Mouse (Mus musculus): Measurements from ENCODE around the gene Aak1. TPM values are rescaled to one million over a fixed set of nuclear protein-coding genes. Genes with fewer than 3 reads are reported as not detected.
A peak's percentile ranks its signal among the peaks of the same experiment; 100 is the strongest.

Aak1 gene
- polyA plus RNA-seq, 1 experiment from 2014 or later, result 18.8 TPM

DNA sequence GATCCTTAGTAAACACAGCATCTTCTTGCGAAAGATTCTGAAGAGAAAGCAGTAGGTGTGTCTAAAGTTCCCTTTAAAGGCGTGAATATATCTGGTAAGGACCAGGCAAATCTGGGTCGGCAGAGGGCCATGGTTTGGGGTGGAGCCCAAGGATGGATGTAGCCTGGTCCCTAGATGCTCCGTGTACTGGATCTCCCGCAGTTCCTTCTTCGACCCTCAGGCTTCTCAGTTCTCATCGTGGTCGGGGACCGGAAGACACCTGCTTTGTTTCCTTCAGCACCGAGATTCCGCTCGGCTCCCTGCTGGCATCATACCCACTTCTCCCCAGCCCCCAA, 770 bp upstream of the Aak1 start:
- Histone ChIP-seq H3K4me1 (replicated peaks) (peaks cover 38% of the 10 kb centered on the region), H3K36me3 (0 out of 2 replicates have a peak, but pooled peaks cover 4% of the 10 kb centered on the region), H3K27me3 (ENCODE audit: insufficient read depth, poor library complexity, severe bottlenecking) (no peaks in the 10 kb centered on the region), H3K27ac (peak overlapping the region; percentile 97), H3K9me3 (no peaks in the 10 kb centered on the region), H3K4me3 (peak overlapping the region; percentile 84)
- 1% methylated on average over 12 of the region's 12 CpGs for WGBS
- no peak for DNase-seq (ENCODE audit: low spot score)

DNA sequence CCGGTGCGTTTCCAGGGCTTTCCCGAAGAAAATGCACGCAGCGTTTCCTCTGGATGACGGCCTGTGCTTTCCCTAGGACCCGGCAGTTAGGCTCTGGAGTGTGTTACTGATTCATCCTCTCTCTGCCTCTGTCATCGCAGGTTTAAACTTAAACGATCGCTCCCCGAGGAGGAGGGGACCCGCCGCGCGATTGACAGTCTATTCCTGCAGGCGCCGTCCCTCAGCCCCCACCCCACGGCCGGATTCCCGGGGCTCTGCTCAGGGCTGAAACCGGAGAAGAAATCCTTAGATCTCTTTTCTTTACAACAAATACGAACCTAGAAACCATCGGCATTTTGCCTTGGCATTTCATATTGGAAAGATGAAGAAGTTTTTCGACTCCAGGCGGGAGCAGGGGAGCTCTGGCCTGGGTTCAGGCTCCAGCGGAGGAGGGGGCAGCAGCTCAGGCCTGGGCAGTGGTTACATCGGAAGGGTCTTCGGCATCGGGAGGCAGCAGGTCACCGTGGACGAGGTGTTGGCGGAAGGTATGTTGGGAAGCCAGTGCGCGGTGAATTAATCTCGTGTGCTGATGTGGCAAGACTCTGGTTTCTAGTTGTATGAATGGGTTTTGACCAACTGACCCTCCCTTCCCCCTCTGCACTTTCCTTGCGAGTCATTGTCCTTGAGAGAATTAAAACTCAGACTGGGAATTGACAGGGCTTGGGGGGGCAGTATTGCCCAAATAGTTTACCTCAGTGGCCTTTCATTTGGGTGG, 552 bp downstream of the Aak1 start:
- no peaks in the 10 kb centered on the region for H3K9me3 ChIP-seq
- H3K36me3 ChIP-seq, result peaks cover 17% of the 10 kb centered on the region
- peak overlapping the region; percentile 84 for H3K4me3 ChIP-seq
- WGBS, result under 1% methylated on average over 36 of the region's 36 CpGs
- peaks cover 38% of the 10 kb centered on the region for H3K4me1 ChIP-seq (replicated peaks)
- peak overlapping the region; percentile 97 for H3K27ac ChIP-seq
- H3K27me3 ChIP-seq (ENCODE audit: insufficient read depth, poor library complexity, severe bottlenecking), result no peaks in the 10 kb centered on the region
- DNase-seq (ENCODE audit: low spot score), result no peak

DNA sequence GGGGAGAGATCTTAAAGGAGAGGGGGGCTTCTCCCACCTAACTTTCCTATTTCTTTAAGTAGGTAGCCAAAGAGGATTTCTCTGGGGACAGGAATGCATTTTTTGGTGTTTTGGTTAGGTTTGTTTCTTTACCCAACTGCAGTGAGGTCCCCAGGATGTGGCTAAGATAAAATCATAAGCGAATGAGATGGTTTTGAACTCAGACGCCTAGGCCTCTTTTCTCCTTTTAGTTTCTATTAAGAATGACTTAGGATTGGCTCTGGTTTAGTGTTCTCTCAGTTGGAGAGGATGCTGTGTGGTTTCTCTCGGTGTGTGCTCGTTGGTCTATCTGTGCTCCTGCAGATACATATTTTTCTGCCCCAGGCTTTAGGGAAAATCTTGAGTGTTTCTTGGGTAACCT, 1.3 kb downstream of the Aak1 start:
- H3K36me3 ChIP-seq, result peaks cover 24% of the 10 kb centered on the region
- no peak for DNase-seq (ENCODE audit: low spot score)
- H3K4me1 ChIP-seq (replicated peaks), result peaks cover 38% of the 10 kb centered on the region
- WGBS, result 36% methylated on average over 4 of the region's 4 CpGs
- H3K27ac ChIP-seq, result peak overlapping the region; percentile 97
- no peaks in the 10 kb centered on the region for H3K9me3 ChIP-seq
- H3K27me3 ChIP-seq (ENCODE audit: insufficient read depth, poor library complexity, severe bottlenecking), result no peaks in the 10 kb centered on the region
- peak overlapping the region; percentile 84 for H3K4me3 ChIP-seq

GRCm38 (mm10) chr6:86851561-86851960, 2.2 kb downstream of the Aak1 start:
- peak overlapping the region; percentile 97; the same call in 1 of the 2 replicates for H3K27ac ChIP-seq
- no peaks in the 10 kb centered on the region for H3K9me3 ChIP-seq
- H3K4me3 ChIP-seq, result peak overlapping the region; percentile 84
- H3K4me1 ChIP-seq (replicated peaks), result peaks cover 38% of the 10 kb centered on the region
- H3K27me3 ChIP-seq (ENCODE audit: insufficient read depth, poor library complexity, severe bottlenecking), result no peaks in the 10 kb centered on the region
- WGBS, result 24% methylated on average over 1 of the region's 1 CpGs
- H3K36me3 ChIP-seq, result peaks cover 25% of the 10 kb centered on the region
- no peak for DNase-seq (ENCODE audit: low spot score)

- Histone ChIP-seq H3K4me1 (replicated peaks) (peaks cover 25% of the 10 kb centered on the region), H3K36me3 (peaks cover 28% of the 10 kb centered on the region), H3K4me3 (no peak overlapping the region), H3K27ac (no peak overlapping the region), H3K27me3 (ENCODE audit: insufficient read depth, poor library complexity, severe bottlenecking) (no peaks in the 10 kb centered on the region), H3K9me3 (no peaks in the 10 kb centered on the region)
- no peak for DNase-seq (ENCODE audit: low spot score)
- 91% methylated on average over 3 of the region's 3 CpGs for WGBS
Observed at GRCm38 (mm10) chr6:86853928-86854327, 4.6 kb downstream of the Aak1 start.

- DNase-seq (ENCODE audit: low spot score), result no peak
- H3K4me1 ChIP-seq (replicated peaks), result peaks cover 25% of the 10 kb centered on the region
- peaks cover 38% of the 10 kb centered on the region for H3K36me3 ChIP-seq
- no peaks in the 10 kb centered on the region for H3K27me3 ChIP-seq (ENCODE audit: insufficient read depth, poor library complexity, severe bottlenecking)
- H3K9me3 ChIP-seq, result no peaks in the 10 kb centered on the region
- H3K4me3 ChIP-seq, result no peak overlapping the region
- WGBS, result 85% methylated on average over 4 of the region's 4 CpGs
- no peak overlapping the region for H3K27ac ChIP-seq
Observed at GRCm38 (mm10) chr6:86854941-86855340, 5.6 kb downstream of the Aak1 start.

DNA sequence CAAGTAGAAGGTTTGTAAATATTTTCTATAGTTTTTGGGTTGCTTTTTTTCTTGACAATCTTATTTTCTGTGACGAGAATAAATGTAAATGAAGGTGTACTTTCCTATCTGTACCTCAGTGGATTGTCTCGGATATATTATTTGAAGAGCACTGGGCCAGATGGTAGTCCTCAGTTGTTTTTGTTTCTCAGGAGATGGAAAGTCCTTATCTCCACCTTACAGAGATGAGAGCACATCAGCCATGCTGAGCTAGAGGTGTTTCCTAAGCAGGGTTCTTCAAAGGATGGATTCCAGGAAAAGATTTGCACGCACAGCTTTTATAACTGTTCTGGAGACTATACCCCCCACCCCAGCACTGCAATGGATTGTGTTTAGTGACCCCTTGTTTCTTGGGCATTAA, 9.3 kb downstream of the Aak1 start:
- H3K9me3 ChIP-seq, result no peaks in the 10 kb centered on the region
- peaks cover 64% of the 10 kb centered on the region for H3K36me3 ChIP-seq
- no peak overlapping the region for H3K27ac ChIP-seq
- no peaks in the 10 kb centered on the region for H3K4me1 ChIP-seq (replicated peaks)
- H3K27me3 ChIP-seq (ENCODE audit: insufficient read depth, poor library complexity, severe bottlenecking), result no peaks in the 10 kb centered on the region
- H3K4me3 ChIP-seq, result no peak overlapping the region
- WGBS, result 89% methylated on average over 3 of the region's 3 CpGs
- no peak for DNase-seq (ENCODE audit: low spot score)

GRCm38 (mm10) chr6:86860732-86861463, 11.6 kb downstream of the Aak1 start:
- WGBS, result 90% methylated on average over 9 of the region's 9 CpGs
- Histone ChIP-seq H3K9me3 (no peaks in the 10 kb centered on the region), H3K4me3 (no peak overlapping the region), H3K27me3 (ENCODE audit: insufficient read depth, poor library complexity, severe bottlenecking) (no peaks in the 10 kb centered on the region), H3K27ac (no peak overlapping the region), H3K4me1 (replicated peaks) (no peaks in the 10 kb centered on the region), H3K36me3 (peaks cover 44% of the 10 kb centered on the region)
- DNase-seq (ENCODE audit: low spot score), result no peak

DNA sequence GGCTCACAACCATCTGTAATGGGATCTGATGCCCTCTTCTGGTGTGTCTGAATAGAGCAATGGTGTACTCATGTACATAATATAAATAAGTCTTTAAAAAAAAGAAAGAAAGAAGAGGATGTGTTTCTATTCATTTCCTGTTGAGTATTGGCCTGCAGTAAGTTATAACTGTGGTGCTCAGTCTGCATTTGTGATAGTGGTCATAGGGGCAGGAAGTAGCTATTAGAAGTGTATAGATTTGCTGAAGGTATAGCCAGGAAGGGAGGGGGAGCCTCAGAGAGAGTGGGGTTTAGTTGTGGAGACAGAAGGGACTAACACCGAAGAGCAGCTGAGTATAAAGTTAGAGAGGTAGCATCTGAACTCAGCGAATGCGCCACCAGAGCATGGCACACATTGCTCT, 15.0 kb downstream of the Aak1 start:
- no peaks in the 10 kb centered on the region for H3K27me3 ChIP-seq (ENCODE audit: insufficient read depth, poor library complexity, severe bottlenecking)
- no peaks in the 10 kb centered on the region for H3K4me1 ChIP-seq (replicated peaks)
- H3K4me3 ChIP-seq, result no peak overlapping the region
- WGBS, result 90% methylated on average over 3 of the region's 3 CpGs
- peaks cover 43% of the 10 kb centered on the region for H3K36me3 ChIP-seq
- DNase-seq (ENCODE audit: low spot score), result no peak
- no peak overlapping the region for H3K27ac ChIP-seq
- H3K9me3 ChIP-seq, result no peaks in the 10 kb centered on the region

DNA sequence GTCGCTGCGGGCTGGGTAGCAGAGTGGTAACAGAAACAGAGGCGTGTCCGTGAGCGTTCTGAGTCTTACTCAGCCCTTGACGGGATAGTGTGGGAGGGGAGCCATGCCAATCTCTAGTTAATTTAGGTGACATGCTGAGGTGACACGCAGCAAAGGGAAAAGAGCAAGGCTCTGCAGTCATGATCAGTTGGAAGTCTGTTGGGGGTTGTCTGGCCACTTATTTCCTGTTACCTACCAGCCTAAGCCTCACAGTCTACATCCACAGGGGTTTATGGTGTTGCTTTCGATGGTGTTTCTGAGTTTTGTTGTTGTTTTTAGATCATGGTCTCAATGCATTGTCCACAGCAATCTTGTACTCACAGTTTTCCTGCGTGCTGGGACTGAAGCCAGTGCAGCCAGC, 21.0 kb downstream of the Aak1 start:
- Histone ChIP-seq H3K4me3 (no peak overlapping the region), H3K9me3 (no peaks in the 10 kb centered on the region), H3K27me3 (ENCODE audit: insufficient read depth, poor library complexity, severe bottlenecking) (no peaks in the 10 kb centered on the region), H3K27ac (no peak overlapping the region), H3K36me3 (peaks cover 25% of the 10 kb centered on the region), H3K4me1 (replicated peaks) (peaks cover 8% of the 10 kb centered on the region)
- DNase-seq (ENCODE audit: low spot score), result no peak
- WGBS, result 80% methylated on average over 9 of the region's 9 CpGs

DNA sequence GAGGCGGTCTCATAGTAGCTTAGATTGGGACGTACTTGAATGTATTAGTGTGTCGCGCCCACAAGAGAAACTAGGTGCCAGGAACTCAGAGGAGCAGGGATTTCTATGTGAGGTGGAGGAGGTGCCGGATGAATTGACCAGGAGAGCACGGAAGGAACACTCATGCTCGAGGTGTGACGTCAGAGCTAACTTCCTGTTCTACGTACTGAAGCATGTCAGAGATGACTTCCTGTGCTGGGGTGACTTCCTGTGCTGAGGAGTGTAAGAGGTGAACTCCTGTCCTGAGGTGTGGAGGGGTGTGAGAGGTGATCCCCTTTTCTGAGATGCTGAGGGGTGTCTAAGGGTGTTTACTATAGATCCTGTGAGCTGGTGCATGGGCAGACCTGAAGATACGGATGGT, 22.5 kb downstream of the Aak1 start:
- no peak for DNase-seq (ENCODE audit: low spot score)
- Histone ChIP-seq H3K4me3 (no peak overlapping the region), H3K9me3 (no peaks in the 10 kb centered on the region), H3K27me3 (ENCODE audit: insufficient read depth, poor library complexity, severe bottlenecking) (no peaks in the 10 kb centered on the region), H3K4me1 (replicated peaks) (peaks cover 8% of the 10 kb centered on the region), H3K27ac (no peak overlapping the region), H3K36me3 (peaks cover 18% of the 10 kb centered on the region)
- 92% methylated on average over 10 of the region's 10 CpGs for WGBS

DNA sequence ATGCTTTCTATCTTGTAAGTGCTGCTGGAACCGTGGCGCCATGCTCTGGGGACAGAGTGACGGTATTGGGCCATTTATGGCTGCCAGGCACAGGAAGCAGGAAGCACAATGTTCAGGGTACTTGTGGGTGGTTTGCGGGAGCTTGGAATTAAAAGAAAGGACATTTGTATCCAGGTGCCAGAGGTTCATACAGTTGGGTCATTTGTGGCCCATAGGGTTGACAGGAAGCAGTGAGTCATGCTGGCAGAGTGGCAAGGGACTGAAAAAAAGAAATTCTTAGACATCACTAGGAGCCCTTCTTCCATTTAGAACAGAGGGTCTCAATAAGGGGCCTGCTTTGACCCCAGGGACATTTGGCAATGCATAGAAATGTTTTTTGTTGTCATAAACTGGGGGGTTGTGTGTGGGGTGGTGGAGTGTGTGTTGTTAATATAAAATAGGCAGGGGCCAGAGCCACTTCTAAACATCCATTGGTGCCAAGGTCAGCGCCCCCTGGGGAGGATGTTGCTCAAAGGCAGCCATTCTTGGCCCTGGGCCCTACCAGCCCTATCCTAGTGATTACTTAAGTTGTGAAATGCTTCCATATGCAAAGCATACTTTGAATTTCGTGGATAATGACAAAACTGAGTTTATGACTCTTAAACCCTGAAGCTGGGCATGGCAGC, 25.5 kb downstream of the Aak1 start:
- 87% methylated on average over 6 of the region's 6 CpGs for WGBS
- no peak for DNase-seq (ENCODE audit: low spot score)
- H3K27ac ChIP-seq, result no peak overlapping the region
- no peaks in the 10 kb centered on the region for H3K27me3 ChIP-seq (ENCODE audit: insufficient read depth, poor library complexity, severe bottlenecking)
- H3K4me1 ChIP-seq (replicated peaks), result peaks cover 8% of the 10 kb centered on the region
- H3K36me3 ChIP-seq, result peaks cover 18% of the 10 kb centered on the region
- no peak overlapping the region for H3K4me3 ChIP-seq
- no peaks in the 10 kb centered on the region for H3K9me3 ChIP-seq

- whole genome bisulfite sequencing, result 10% methylated on average over 1 of the region's 1 CpGs
- Histone ChIP-seq H3K9me3 (no peaks in the 10 kb centered on the region), H3K4me1 (replicated peaks) (peaks cover 8% of the 10 kb centered on the region), H3K36me3 (peaks cover 11% of the 10 kb centered on the region), H3K27me3 (ENCODE audit: insufficient read depth, poor library complexity, severe bottlenecking) (no peaks in the 10 kb centered on the region), H3K4me3 (no peak overlapping the region), H3K27ac (no peak overlapping the region)
- DNase-seq (ENCODE audit: low spot score), result no peak
Observed at GRCm38 (mm10) chr6:86876451-86876850, 27.1 kb downstream of the Aak1 start.

All from hindbrain, embryonic 10.5 days (tissue).